Mouse (Mus musculus): ENCODE measurements at regions not wholly inside any gene's neighbourhood (a gene's known extent, or its start where the extent isn't known, plus 50 kb on each side); places are given as distances from the start of the nearest gene placed in this dataset.

DNA sequence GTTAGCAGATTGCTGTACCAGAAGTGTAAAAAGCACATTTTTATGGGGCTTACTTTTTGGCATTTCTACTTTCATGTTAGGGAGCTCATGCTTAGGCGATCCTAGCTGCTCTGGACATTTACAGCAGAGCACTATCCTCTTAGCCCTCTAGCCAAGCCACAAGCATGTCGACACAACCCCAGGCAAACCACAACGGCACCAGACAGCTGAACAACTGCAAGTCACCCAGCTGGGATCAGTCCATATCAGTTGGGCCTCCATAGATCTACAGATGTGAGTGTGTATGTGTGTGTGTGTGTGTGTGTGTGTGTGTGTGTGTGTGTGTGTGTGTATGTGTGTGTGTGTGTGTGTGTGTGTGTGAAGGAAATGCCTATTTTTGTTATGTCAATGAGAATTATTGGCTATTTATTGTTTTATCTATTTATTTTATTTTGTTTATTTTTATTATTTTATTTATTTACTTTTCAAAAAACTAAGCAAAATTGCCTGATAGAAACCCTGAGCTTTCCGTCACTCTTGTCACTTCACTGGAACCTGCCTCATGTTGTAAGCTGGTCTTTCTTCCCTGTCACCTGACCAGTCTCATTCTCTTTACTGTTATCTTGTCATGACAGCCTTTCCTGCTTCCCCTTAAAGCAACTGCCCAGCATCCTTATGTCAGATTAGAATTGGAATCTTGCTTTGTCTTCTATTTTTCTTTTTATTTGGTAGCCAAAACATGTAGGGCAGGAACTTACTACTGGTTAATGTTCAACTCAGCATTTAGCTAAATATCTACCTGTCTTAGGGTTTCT lies 208.2 kb downstream of the Mex3b start:
- DNase-seq (ENCODE audit: extremely low spot score, low read depth, low spot score): no peak

DNA sequence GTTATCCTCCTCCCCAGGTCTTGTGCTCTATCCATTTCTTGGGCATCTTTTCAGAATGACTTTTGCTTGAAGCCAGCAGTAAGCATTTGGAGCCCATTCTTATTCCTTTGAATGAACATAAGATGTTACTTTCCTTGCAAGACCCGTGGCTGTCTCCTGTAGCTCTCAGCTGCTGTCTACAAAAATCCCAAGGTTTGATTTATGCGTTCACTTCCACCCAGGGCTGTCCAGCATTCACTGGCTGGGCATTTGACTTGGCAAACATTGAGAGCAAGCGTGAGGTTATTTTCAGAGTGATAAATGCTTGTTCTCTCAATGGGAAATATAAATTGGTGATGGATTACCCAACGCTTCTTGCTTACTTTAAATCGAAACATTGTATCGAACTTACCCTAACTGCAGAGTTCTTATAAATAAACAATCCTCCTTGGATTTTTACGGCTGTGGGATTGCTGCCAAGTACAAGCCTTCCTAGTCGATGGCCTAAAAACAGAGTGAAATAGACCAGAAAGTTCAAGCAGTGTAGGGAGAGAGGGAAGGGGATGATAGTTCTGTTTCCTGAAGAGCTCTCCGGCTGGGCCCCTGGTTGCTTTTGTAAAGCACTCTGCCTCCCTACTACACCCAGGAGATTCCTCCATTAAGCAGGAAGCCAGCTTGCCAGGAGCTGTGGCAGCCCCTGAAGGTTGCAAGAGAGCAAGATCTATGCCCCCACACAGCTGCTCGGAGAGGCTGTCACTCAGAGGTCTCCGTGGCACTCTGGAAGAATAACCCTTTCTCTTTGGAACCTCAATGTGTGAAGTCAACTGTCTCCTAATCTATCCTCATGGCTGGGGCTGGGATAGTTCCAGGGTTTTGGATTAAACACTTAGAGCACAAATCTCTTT lies 210.1 kb downstream of the Mex3b start:
- no peak for DNase-seq (ENCODE audit: extremely low spot score, low read depth, low spot score)

DNA sequence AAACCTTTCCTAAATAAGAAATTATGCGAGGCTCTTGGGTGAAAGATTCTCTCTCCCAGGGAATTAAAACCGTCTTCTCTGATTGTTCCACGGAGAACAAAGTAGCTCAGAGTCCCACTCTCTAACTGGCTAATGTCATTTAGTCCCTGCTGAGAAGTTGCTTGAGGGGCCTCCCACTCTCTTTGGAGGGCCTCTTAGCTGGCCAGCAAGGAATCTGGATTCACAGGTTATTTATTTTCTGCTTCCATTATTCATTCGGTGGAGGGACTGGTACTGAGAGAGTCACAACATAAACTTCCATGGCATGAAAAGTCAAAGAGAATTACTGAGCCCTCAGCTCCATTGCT lies 210.8 kb downstream of the Mex3b start:
- no peak for DNase-seq (ENCODE audit: extremely low spot score, low read depth, low spot score)

DNA sequence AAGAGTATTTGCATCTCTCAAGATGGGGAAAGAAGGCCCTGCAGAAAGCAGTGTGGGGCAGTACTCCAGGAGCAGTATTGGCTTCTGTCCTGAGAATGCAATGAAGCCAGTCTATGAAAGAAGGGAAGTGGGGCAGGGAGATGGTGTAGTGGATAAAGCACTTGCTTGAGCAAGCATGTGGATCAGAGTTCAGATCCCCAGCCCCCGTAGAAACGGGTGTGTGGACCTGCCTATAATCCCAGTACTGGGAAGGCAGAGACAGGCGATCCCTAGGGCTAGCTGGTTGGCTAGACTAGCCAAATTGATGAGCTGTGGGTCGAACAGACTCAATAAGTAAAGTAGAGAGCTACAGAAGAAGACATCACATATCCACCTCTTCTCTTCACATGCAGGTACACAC lies 211.6 kb downstream of the Mex3b start:
- DNase-seq (ENCODE audit: extremely low spot score, low read depth, low spot score): no peak

DNA sequence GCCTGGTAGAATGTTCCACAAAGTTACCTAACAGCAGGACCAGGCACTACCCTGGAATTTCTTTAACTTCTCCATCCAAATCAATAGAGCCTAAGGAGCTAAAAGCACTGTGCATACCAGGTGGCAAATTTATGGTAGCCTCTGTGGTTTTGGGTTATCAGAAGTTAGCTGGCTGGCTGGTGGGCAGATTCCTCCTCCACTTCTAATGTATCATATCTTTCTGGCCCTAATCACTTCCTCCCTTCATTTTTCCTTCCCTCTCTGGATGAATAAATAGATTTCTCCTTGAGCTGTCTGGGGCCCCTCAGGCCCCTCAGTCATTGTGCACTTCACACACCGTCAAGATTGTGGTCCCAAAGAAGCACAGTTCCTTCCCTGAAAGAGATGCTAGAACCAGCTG lies 212.7 kb downstream of the Mex3b start:
- DNase-seq (ENCODE audit: extremely low spot score, low read depth, low spot score): no peak

DNA sequence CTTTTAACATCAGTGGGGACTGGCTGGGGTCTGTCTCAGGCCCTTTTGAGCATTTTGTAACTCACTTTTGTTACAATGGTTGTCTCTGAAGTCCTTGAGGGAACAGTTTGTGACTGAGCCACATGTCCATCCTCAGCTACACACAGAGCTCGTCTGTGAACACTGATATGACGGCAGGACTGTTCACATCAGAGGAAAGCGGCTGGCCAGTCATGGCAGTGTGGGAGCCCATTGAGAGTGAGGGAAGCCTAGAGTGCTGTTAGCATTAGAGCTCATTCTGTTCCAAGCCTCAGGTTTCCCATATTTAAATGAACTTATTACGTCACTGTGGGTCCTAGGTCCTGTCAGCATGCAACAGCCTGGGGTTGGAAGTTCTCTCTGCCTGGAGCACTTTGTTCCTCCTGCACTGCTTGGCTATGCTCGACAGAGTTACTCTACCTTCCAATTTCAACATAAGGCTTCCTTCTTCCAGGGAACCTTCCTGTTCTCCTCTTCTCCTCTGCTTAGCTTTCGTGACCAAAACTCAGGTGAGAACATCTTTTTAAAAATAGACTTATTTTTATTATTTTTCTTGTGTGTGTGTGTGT lies 217.5 kb downstream of the Mex3b start:
- DNase-seq (ENCODE audit: extremely low spot score, low read depth, low spot score): no peak

DNA sequence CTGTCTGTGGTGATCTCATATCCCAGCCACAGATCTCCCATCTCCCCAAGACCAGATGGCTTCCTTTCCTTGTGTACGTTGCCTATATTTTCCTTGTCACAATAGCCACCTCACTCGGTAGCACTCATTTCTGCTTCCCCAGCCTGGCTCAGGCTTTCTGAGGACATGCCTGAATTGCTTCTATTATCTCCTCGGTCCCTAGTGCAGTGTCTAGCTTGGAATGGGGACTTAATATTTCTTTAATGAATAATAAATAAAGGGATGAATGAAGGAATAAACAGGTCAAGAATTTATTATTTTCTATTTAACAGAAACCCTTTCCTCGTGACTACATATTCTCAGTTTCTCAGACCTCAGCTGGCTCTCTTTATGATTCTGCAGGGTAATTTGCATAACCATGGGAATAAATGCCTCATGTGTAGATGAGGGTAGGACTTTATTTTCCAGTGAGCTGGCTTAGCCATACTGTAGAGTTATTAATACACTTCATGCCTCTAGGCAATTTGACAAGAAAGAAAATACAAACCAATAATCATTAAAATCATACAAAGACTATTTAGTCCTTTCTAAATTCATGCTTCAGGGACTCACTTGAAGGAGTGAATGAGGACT lies 218.5 kb downstream of the Mex3b start:
- no peak for DNase-seq (ENCODE audit: extremely low spot score, low read depth, low spot score)

DNA sequence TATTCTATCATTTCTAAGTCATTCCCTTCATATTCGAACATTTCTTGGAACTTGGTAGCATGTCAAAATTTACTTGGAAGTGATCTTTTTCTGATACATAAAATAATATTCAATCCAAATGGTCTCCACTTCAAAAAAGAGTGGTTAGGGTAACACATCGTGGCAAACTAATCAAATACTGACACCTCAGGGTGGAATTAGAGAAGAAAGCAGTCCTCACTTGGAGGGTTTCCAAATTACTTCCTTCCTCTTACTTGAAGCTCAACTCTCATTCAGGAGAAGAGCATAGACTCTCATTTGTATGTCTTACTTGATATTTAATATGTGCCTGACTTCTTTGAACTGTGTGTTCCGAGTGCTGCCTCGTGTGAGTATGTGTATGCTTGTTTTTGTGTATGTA lies 220.3 kb downstream of the Mex3b start:
- DNase-seq (ENCODE audit: extremely low spot score, low read depth, low spot score): no peak

DNA sequence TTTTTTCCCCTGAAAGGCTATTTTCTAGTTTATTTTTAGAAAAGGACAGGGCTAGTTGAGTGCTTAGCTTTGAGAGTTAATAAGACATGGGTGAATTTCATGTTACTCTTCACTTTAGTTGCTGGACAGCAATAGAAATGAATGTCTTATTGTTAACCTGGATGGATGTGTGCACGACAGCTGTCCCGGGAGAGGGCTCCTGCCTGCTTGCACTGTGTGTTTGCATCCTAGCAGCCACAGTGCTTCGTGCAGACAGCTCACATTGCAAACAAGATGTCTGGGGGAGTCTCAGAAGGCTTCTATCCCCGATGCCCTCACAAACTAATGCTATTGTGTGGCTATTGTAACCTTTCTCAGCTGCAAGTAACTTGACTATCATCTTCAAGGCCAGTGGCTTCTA lies 221.0 kb downstream of the Mex3b start:
- no peak for DNase-seq (ENCODE audit: extremely low spot score, low read depth, low spot score)

DNA sequence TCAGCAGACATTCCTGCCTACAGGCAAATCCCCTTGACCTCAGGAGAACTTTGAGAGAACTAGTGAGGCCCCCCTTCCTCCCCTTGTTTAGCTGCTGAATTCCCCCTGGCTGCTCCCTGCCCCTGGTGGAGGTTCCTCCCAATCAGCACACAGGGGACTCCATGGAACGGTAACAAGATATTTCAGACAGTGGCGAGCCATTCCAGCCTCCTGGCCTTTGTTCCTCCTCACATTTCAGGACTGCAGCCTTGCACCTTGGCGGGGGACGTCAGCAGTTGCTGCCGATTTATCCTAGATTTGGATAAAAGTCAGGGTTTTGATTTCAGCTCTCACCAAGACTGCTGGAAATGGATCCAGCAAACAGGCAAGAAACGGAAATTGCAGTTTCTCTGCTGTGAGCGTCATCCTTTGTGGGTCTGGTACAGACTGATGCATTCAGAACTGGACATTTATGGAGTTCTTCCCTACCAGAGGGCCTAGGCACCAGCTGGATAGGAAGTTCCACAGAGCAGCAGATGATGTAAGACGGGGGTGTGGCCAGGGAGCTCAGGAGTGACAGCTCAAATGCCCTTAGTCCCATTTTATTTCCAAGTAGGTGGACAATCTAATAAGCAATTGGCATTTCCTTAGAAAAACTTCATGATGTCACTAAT lies 222.3 kb downstream of the Mex3b start:
- DNase-seq (ENCODE audit: extremely low spot score, low read depth, low spot score): peak; percentile 20

DNA sequence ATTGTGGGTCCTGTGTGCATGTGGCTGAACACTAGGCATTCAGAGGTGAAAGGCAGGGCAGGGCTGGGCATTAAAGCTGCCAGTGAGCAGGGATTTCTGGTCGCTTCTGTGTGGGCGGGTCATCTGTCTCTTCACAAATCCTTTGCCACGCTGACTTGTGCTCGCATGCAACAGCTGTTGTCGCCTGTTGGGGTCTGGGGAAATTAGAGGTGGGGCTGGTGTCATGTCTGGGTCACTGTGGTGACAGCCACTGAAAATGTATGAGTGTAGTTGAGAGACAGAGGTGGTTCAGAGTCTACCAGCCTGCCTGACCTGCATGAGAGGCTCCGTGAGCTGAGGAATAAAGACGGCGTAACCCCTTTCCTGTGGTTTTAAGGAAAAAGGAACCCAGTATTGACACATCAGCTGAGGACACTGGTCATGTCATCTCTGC lies 226.8 kb downstream of the Mex3b start:
- DNase-seq (ENCODE audit: extremely low spot score, low read depth, low spot score): no peak

DNA sequence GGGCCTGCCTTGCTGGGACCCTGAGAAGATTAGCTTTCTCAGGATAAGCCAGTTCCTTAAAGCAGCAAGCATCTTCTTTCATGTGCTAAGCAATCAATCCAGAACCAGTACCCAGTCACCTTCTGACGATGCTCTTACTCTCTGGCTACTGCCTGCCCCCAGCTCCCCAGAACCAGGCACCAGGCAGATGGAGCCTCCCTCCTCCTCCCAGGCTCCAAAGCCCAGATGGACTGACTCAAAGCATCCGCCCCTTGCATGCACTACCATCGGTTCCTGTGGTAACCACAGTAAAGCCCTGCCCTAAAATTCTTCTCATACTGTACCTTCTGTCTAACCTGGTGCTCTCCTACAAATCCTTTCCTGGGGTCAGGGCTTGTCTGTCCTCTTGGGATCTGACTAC lies 227.8 kb downstream of the Mex3b start:
- DNase-seq (ENCODE audit: extremely low spot score, low read depth, low spot score): no peak

DNA sequence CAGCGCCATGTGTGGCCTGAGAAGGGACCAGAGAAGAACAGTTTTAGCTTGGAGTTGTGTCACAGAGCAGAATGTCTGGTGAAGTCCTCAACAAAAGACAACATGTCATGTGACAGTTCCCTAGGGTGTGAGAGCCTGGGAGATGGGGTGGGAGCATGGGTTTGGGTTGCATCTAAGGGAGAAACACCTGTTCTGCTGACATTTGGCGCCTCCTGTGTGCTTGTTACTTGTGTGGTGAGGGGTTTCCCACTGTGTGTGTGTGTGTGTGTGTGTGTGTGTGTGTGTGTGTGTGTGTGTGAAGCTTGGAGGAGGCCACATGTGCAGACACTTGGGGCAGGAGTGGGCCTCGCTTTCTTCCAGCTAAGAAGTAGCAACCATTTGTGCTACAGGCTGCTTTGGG lies 228.5 kb downstream of the Mex3b start:
- DNase-seq (ENCODE audit: extremely low spot score, low read depth, low spot score): no peak

DNA sequence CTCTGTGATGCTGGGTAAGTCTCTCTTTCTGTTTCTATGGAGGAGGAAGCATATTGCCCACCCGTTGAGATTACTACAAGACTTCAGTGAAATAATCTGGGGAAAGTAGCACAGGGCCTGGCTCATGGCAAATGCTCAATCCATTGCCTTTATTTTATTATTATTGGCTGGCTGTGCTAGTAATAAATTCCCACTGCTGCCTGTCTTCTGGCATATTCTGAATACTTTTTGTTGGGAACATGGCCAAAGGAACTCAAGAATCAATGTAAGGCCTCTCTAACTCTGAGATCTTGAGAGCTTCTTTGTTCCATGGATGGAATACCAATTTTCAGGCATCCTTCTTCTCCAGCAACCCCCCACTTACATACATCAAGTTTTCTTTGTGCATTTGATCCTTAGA lies 237.3 kb downstream of the Mex3b start:
- DNase-seq (ENCODE audit: extremely low spot score, low read depth, low spot score): no peak

DNA sequence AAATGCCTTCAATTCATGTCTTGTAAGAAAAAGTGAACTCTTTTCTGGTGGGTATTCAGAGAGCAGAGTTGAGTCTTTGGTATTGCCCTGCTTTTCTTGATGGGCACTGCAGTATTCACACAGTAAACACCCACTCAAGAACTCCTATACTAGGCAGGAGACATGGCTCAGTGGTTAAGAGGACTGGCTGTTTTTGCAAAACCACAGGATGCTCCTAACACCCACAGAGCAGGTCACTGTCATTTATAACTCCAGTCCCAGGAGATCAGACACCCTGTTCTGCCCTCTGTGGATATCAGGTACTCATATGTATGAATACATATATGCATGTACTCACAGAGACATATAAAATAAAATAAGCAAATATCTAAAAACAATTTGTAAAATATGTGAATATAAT lies 238.5 kb downstream of the Mex3b start:
- DNase-seq (ENCODE audit: extremely low spot score, low read depth, low spot score): no peak

DNA sequence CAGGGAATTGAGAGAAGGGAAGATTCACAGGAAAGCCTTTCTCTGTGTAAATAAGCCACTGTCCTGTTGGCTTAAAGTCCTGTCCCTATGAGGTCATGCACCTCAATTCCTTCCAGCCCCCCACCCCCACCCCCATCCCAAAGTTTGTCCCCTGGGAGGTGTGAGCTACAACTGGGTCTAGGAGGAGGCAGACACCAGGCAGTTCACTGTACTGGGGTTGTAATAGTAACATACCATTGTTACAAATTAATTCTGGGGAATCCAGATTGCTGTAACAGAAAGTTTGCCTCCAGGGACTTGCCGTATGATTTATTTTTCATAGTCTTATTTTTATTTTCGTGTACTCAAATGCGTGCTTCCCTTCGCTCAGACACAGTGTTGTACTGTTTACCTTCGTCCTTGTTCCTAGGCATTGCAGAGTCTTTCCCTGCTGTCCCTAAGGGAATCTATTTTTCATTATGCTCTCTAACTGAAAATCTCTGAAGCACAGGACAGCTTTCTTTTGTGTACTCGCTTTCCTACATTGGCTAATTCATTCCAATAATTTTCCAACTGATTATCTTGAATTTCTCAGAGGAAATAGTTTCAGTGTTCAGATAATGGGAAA lies 244.2 kb downstream of the Mex3b start:
- no peak for DNase-seq (ENCODE audit: extremely low spot score, low read depth, low spot score)

DNA sequence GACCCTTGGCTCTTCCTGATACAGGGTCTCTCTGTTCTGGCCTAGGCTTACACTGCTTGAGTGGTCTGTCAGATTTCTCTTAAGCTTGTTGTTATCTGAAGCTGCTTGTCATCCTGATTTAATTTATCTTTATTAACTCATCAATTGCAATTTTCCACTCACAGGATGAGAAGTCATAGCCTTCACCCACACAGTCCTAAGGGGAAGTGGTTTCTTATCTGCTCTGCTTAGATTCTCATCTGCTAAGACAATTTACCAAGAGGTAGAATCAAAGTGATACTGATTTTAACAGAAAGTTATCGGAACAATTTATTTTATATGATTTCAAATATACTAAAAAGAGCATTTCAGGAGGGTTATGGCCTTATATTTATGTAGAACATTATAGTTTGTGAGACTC lies 249.4 kb downstream of the Mex3b start:
- DNase-seq (ENCODE audit: extremely low spot score, low read depth, low spot score): no peak

DNA sequence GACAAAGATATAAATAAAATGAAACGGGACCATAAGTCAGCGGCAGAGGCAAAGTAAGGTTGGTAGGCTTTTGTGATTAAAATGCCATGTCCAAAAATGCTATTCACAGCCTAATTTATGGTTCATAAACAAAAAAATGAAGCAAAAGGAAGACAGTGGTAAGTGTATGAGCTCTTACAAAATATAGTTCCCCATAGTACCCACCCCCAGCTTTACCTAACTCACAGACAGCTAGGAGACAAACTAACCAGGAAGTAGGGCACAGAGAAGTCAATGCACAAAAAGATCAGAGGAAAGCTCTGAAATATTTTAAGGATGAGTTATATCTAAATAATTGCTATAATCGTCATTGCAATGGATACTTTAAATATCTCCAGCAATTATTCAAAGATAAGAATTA lies 249.9 kb downstream of the Mex3b start:
- no peak for DNase-seq (ENCODE audit: extremely low spot score, low read depth, low spot score)

DNA sequence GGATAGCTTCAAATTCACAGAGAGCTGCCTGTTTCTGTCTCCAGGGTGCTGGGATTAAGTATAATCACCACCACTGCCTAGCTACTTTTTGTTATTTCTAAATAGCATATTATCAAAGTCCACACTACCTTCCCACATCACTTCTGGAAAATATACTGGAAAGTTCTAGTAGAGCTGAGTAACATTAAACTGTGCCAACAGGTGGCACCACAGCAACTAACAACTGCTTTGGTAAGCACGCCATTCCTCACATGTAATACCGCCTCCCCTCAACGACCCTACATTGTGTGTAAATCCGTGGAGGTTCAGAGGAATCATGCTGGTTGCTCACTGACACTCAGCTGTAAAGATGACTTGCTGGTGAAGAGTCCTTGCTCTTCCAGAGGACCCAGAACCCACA lies 259.1 kb downstream of the Mex3b start:
- no peak for DNase-seq (ENCODE audit: extremely low spot score, low read depth, low spot score)

DNA sequence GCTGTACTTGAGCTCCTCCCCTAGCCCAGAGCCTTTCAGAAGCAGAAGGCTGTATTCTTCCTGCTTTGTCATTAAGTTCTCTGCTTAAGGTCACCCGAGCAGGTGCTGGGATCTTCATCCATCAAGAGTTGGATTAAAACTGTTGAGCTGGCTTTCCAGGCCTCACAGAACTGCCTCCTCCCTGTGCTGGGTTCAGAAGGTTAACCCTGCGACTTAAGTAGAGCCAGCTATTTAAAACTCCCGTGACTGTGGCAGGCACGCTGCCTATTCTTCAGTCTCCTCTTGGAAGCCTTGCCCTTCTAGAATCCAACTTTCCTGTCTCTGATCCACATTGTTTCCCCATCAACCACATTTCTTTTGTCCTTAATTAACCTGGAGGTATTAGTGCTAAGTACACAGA lies 273.1 kb downstream of the Mex3b start:
- no peak for DNase-seq (ENCODE audit: extremely low spot score, low read depth, low spot score)

DNA sequence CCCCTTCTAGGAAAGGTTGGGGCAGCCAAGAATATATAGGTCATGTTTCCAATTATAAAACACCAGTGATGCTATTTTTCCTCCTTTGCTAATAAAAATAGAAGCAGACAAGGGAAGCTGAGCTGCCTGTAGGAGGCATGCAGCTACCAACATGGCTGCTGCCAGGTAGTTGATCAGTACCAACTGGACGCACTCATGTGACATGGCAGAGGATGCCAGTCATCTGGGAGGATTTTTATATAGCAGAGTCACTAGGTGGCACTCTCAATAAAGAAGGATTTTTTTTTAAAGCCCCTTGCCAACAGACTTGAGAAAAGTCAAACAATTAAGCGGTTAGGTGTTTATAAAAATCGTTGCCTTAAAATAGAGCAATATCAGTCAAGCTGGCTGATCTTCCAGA lies 273.5 kb downstream of the Mex3b start:
- no peak for DNase-seq (ENCODE audit: extremely low spot score, low read depth, low spot score)

Measured in hindlimb bud, embryonic 11.5 days (tissue).